Mouse (Mus musculus) brain, embryonic 14.5 days (tissue): ENCODE data around the gene Fam180a. TPM values are rescaled to one million over a fixed set of nuclear protein-coding genes. Genes with fewer than 3 reads are reported as not detected.
A peak's percentile ranks its signal among the peaks of the same experiment; 100 is the strongest.

Experiments used
- DNase-seq: peaks from one replicate; pipeline ENCODE4 v3.0.0-alpha.2; 2011; ENCODE audit warnings: low read depth
- CTCF ChIP-seq: fragments of 200-500 bp; IDR thresholded peaks from 2 replicates; pipeline ENCODE4 v1.5.1; 2012; ENCODE audit warnings: inconsistent platforms, mild to moderate bottlenecking, moderate library complexity, borderline replicate concordance; ENCODE audit not compliant: insufficient read depth, insufficient read length; ENCODE audit errors: extremely low read depth
- POLR2A ChIP-seq: fragments of 200-500 bp; IDR thresholded peaks from 2 replicates; pipeline ENCODE4 v1.6.1; 2012; ENCODE audit warnings: mild to moderate bottlenecking, inconsistent platforms, borderline replicate concordance; ENCODE audit not compliant: poor library complexity, insufficient read depth, insufficient read length, severe bottlenecking; ENCODE audit errors: extremely low read depth
- polyA plus RNA-seq: library from polyadenylated mRNA; depleted of rRNA; stranded (reverse); fragments of >200 nt; gene quantifications from 2 replicates; pipeline ENCODE4 v1.2.3, GENCODE M21; 2012

Fam180a gene
- polyA plus RNA-seq, 1 experiment: 0.16 TPM

DNA sequence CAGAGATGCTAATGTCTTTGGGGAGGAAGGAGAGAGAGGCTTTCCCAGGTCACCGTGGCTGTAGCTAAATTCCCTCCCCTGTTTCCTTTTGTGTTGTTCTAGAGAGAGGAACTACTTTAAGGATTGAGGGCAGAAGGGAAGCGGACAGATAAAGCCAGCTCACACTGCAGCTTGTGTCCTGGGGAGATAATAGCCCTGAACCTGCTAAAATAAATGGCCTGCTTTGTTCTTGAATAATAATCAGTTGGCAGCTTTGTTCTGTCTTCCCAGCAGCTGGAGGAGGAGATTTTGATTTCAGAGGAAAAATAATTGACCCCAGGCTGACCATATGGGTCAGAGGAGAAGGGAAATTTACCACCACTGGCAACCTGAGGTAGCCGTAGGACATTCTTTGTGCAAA is 12.7 kb upstream of the Fam180a start:
- DNase-seq: peak; percentile 29
- no peak for TF ChIP-seq POLR2A

DNA sequence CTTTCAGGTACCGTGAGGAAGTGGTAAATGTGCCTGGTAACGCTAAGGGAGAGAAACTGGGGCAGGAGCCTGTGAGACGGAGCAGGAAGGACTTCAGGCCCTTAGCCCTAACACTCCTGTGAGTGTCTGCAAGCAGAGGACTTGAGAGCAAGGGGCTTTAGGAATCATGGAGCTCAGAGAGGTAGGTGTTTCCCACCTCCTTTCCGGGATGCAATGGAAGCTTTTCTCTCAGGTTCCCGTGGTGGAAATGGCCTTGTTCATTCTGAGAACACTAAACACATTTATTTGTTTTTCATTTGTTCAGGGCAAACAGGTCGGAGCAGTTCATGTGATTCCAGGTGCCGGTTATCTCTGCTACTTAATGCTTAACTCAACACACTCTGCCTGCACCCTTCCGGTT is 11.9 kb upstream of the Fam180a start:
- DNase-seq: no peak
- no peak for TF ChIP-seq POLR2A
- no peak for TF ChIP-seq CTCF

DNA sequence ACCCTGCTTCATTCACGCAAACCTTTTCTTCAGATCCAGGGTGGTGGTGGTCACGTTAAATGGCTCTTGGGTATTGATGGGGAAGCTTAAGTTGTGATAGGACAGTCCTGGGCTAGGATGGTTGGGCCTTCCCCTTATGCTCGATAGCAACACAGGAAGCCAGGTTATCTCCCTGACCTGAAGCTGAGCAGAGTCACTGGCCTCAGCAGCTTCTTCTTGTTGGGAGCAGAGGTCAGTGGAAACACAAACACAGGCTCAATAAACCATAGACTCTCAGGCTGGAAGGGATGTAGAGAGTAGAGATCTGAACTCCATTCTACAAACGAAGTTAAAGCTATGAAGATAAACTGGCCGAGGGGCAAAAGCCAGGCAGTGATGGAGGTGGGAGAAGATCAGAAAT is 9.5 kb upstream of the Fam180a start:
- DNase-seq: no peak
- TF ChIP-seq CTCF: no peak

DNA sequence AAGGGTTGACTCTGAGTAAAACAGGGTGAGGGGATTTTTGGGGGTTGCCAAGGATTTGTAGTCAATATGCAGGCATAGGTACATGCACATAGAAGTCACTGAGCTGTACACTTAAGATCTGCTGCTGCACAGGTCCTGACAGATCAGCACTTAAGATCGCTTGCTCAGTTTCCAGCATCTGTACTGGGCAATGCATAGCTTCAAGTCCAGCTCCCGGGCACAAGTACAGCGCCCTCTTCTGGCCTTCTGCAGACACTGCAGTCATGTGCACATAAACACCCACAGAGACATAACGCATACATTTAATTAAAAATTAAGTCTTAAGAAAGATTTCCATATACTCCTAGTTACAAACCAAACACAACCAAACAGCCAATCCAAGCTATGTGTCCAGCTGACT is 8.3 kb upstream of the Fam180a start:
- DNase-seq: no peak
- TF ChIP-seq CTCF (peak; percentile 37; the same call in 1 of the 2 replicates), POLR2A (no peak)

DNA sequence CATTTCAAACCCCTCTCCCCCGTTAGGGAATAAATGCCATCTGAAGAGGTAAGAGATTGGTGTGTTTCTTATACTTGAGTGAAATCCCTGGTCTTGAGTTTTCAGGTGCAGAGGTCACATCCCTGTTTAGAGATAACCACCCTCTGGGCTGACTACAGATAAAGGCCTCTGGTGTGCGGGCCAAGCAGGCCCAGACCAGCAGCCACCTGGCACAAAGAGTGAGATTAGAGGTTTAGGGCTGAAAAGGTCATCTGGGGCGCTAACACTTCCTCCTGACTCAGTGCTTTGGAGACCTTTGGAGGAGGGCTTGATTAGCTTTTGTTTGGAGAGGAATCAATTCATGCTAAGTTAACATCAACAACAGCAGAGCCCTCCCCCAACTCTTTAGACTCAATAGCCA is 7.7 kb upstream of the Fam180a start:
- no peak for DNase-seq
- TF ChIP-seq CTCF (no peak), POLR2A (no peak)

DNA sequence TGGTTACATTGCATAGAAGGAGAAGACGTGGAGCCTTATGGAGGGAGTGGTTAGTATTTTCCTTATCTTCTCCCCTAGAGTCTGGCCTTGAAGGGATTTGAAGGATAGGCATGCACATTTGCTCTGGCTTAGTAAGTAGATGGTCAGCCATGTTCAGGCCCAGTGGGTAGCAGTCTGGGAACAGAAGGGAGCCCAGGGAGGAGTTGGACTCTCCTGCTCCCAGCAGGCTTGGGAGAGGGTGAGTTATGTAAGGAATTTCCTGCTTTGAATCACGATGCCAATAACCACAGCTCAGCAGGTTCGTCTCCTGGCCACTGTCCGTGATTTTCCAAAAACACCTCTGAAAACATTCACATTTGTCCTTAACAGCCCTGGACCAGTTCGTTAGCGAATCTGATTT is 4.9 kb upstream of the Fam180a start:
- TF ChIP-seq POLR2A (no peak), CTCF (no peak)

DNA sequence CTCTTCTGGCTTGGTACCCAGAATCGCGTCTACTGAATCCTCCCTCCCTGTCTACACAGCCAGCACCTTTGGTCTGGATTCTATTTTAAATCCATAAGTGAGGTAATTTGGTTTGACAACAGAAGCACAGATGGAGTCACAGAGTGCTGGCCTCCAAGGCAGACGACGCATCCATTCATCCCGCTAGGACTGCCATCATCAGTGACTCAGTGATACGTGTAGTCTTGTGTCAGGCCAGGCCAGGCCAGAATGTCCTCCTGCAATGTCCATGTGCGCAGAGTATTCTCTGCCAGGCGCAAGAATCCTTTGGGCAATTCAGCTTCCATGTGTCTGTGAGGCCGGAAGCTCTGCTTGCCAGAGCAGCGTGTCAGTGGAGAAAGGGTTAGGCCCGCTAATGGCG is 4.0 kb upstream of the Fam180a start:
- TF ChIP-seq CTCF: no peak
- TF ChIP-seq POLR2A: no peak
- no peak for DNase-seq

More for the DNA sequence above, 4.9 kb upstream of the Fam180a start:
- no peak for DNase-seq

DNA sequence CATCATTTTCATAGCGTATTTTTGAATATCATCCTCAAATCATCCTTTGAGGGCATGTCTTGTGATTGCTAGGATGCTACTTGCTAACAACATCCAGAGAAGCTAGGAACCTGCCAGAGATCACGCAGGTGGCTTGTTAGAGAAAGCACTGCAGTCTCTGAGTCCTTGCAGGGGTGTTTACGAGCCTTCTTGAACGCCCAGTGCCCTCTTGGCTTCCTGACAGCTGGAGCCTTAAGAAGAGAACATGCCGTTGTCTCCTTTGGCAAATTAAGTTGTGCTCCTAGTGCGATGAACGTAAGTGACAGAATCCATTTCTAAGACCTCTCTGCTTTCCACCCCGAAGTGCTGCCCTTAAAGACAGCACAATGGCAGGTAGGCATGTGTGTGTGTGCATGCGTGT is 1.6 kb downstream of the Fam180a start:
- DNase-seq: no peak
- no peak for TF ChIP-seq CTCF
- no peak for TF ChIP-seq POLR2A

DNA sequence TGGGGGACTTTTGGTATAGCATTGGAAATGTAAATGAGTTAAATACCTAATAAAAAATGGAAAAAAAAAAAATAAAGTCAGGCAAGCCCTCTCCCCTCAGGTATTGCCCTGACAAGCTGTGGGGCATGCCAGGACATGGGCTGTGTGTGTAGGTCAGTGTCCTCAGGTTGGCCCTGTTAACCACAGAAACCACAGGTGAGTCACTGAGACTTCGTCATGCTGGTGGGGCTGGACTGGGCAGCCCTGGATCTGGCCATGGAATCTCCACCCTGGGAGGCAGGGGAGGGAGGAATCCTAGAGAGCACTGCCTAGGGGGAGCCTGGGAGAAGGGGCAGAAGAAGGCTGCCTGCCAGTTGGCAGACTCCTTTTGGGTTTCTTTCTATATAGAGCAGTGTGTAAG is 2.9 kb downstream of the Fam180a start:
- no peak for DNase-seq
- TF ChIP-seq POLR2A: no peak
- no peak for TF ChIP-seq CTCF

DNA sequence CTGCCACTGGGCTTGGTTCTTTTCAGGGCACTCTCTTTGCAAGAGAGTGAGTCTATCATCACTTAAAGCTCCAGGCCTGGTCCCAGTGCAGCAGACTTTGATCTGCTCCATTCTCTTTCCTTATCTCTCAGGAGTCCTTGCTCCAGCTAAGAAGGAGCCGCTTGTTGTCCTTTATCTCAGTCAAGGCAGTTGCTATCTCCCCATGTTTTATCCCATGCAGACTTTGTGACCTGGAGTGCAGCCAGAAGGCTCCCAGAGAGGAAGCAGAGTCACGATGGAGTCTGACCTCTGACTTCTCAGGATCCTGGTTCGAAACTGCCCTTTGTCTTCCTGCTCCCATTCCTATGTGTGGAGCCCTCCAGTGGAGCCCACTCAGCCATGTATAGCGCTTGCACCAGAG is 4.8 kb downstream of the Fam180a start:
- DNase-seq: no peak
- no peak for TF ChIP-seq CTCF
- TF ChIP-seq POLR2A: no peak

DNA sequence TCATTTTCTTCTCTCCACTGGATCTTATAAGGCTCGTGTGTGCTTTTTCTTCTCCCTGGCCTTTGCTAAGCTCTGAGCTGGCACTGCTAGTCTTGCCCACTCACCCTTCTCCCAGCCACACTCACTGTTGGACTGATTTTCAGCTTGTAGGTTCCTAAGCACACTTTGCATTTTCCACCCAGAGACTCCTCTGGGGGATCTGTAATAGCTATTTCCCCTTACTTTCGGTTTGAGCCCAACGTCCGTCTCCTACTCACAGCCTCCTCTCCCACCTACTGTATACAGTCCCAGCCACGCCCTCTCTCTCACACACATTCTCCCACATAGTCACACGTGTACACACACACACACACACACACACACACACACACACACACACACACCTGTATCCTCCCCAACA is 6.1 kb downstream of the Fam180a start:
- no peak for DNase-seq
- TF ChIP-seq POLR2A: no peak

DNA sequence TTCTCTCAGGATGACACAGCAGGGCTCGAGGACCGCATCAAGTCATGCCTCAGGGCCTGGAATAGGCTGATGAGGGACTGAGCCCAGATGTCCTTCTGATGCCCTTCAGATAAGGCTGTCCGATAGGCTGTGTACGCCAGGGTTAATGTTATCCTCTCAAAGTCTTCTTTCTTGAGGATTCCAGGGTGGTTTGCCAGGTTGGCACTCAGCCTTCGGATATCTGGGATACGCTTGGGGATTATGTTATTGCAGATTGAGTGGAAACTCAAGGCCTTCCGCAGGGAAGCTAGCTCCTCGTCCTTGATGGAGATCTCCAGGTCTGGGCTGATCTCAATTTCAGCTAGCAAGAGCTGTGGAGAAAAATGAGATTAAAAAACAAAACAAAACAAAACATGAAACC is 12.4 kb downstream of the Fam180a start:
- TF ChIP-seq CTCF: no peak
- no peak for TF ChIP-seq POLR2A
- DNase-seq: no peak

DNA sequence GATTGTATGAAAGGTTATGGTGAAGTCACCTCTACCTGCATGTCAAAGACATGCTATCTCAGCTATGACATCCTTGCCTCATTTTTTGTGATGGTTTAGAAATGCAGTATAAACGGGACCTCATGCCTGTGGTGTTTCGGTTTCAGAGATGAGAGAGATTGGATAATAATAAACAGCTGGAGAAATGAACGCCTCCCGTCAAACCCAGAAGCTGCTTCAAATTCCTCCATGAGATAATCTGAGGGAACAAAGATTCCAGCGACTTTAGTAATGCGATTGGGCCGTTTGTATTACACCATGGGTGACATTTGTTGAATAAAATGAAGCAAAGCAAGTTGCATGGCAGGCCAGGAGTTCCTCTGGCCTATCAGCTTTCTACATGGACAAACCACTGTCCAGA is 16.5 kb downstream of the Fam180a start:
- TF ChIP-seq POLR2A (no peak), CTCF (no peak)
- DNase-seq: no peak
